21 mouse cellular contexts compared by ENCODE assay signal in the genomic region with DNA sequence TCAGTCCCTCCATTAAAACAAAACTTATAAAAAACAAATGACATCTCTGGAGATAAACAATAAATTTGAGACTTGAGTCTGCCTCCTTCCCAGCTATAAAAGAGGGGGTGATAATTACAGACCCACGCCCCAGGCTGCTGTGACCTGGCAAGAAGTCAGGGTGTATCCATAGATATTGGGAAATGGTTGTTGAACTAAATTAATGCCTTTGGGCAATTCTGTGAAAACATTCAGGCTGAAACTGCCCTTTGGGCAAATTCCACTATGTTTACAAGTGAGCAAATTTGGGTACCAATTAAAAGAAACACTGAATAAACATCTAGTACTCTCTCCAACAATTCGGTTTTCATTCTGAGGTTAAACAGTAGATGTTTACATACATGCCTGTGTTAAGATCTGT. TPM values are rescaled to one million over a fixed set of nuclear protein-coding genes. Genes with fewer than 3 reads are reported as not detected.
"Had no signal": no experiment of that assay in that cellular context is flagged by ENCODE, and none has a peak within 500 bp of the region (broad histone marks: within the 10 kb centered on the region; RNA-seq: fewer than 3 reads in every experiment).

No protein-coding gene starts in this region.

- H3K27ac ChIP-seq: lung, embryonic 15.5 days; macrophage; midbrain, embryonic 13.5 days; midbrain, embryonic 15.5 days; neural tube, embryonic 12.5 days; stomach, embryonic 15.5 days; stomach, postnatal 0 days had no signal

- H3K4me2 ChIP-seq: lung, embryonic 15.5 days; midbrain, embryonic 11.5 days; midbrain, embryonic 13.5 days; midbrain, embryonic 15.5 days; neural tube, embryonic 12.5 days; stomach, embryonic 15.5 days had no signal

- DNase-seq: lung, adult 2 months; lung, postnatal 14 days; lung, postnatal 36 days; right cerebral cortex, postnatal 14 days; thymus, adult 2 months; thymus, postnatal 25 days; thymus, postnatal 4 days had no signal

- ATAC-seq: lung, postnatal 0 days; midbrain, embryonic 13.5 days; midbrain, embryonic 15.5 days had no signal

- H3K4me3 ChIP-seq: lung, embryonic 15.5 days; megakaryocyte, embryonic 14.5 days; midbrain, embryonic 13.5 days; midbrain, embryonic 15.5 days; neural tube, embryonic 12.5 days; stomach, embryonic 15.5 days had no signal

- H3K9me3 ChIP-seq: lung, embryonic 15.5 days; midbrain, embryonic 13.5 days; midbrain, embryonic 15.5 days; neural tube, embryonic 12.5 days; stomach, embryonic 15.5 days had no signal

- H3K36me3 ChIP-seq: lung, embryonic 15.5 days; midbrain, embryonic 13.5 days; midbrain, embryonic 15.5 days; neural tube, embryonic 12.5 days; stomach, embryonic 15.5 days had no signal

- H3K9ac ChIP-seq: lung, embryonic 15.5 days; midbrain, embryonic 13.5 days; midbrain, embryonic 15.5 days; neural tube, embryonic 12.5 days; stomach, embryonic 15.5 days had no signal

- H3K4me1 ChIP-seq: lung, embryonic 15.5 days; megakaryocyte, embryonic 14.5 days; midbrain, embryonic 13.5 days; midbrain, embryonic 15.5 days; neural tube, embryonic 12.5 days; stomach, embryonic 15.5 days had no signal

- H3K27me3 ChIP-seq: lung, embryonic 15.5 days; midbrain, embryonic 13.5 days; midbrain, embryonic 15.5 days; neural tube, embryonic 12.5 days; stomach, embryonic 15.5 days had no signal

RNA-seq across cellular contexts. Expression of a gene that starts 4.8 kb away (rescaled TPM):
- polyA plus RNA-seq: lung, adult 2 months; lung, embryonic 15.5 days; lung, postnatal 0 days; macrophage; midbrain, embryonic 11.5 days; midbrain, embryonic 13.5 days; midbrain, embryonic 15.5 days; midbrain, postnatal 0 days; neural tube, embryonic 12.5 days; neural tube, embryonic 14.5 days; spleen, adult 2 months; stomach, embryonic 15.5 days; testis, adult 2 months had no signal

RNA-seq across cellular contexts. Expression of a gene that starts 23.4 kb away (rescaled TPM):
- polyA plus RNA-seq: lung, postnatal 0 days; neural tube, embryonic 12.5 days had no signal

RNA-seq across cellular contexts. Expression of a gene that starts 36.7 kb away (rescaled TPM):
- polyA plus RNA-seq: macrophage; spleen, adult 2 months had no signal
